Mouse (Mus musculus) liver, embryonic 14.5 days (tissue): ENCODE results near the gene Mrps34.

ENCODE experiments used
- CTCF ChIP-seq: IDR thresholded peaks from 2 replicates; pipeline ENCODE4 v1.5.1; 2016; ENCODE audit warnings: antibody characterized with exemption, low read depth, control low read depth
- EP300 ChIP-seq: IDR thresholded peaks from 2 replicates; pipeline ENCODE4 v1.6.1; 2016; ENCODE audit warnings: antibody characterized with exemption, low read depth

DNA sequence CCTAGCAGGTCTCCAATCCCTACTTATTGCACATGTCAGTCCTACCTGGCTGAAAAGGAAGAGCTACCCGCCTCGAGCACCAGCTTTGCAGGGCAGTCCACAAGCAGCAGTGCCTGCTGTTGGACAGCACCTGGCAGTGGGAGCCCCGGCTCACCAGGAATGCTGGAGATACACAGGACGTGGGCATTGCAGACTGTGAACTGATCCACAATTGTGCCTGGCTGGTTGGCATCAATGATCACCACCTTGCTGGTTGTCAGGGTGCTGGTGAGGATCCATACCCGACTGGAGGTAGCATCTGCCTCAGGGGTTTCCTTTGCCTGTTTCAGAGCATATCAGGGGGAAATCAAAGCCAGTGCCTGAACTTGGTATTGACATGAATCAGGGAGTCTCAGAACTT lies 7.2 kb downstream of the Mrps34 start:
- TF ChIP-seq CTCF (no peak), EP300 (no peak)
